Mouse (Mus musculus) liver, postnatal 0 days (tissue): ENCODE measurements at regions not wholly inside any gene's neighbourhood (a gene's known extent, or its start where the extent isn't known, plus 50 kb on each side); places are given as distances from the start of the nearest gene placed in this dataset.

Experiments used
- ATAC-seq: fragments of 200-750 bp; cut with Nextera tagmentation; 2 replicates; pipeline ENCODE4 v1.8.0; 2017; ENCODE audit warnings: mild to moderate bottlenecking, moderate library complexity
- DNase-seq: peaks from one replicate; pipeline ENCODE4 v3.0.0-alpha.2; 2016
- H3K27ac ChIP-seq: fragments of 300-500 bp; sonication (generic); 2 replicates; pipeline ENCODE4 v1.5.1; 2014; ENCODE audit warnings: antibody characterized with exemption, moderate library complexity, mild to moderate bottlenecking, low read depth
- H3K27me3 ChIP-seq: fragments of 300-500 bp; sonication (generic); 2 replicates; pipeline ENCODE4 v1.6.1; 2014; ENCODE audit warnings: low read length, control low read depth, mixed read lengths; ENCODE audit not compliant: insufficient read depth
- H3K36me3 ChIP-seq: fragments of 300-500 bp; sonication (generic); replicated peaks from 2 replicates; pipeline ENCODE4 v1.6.1; 2014; ENCODE audit warnings: mild to moderate bottlenecking, control low read depth, low read length, moderate library complexity, mixed read lengths; ENCODE audit not compliant: insufficient read depth
- H3K4me1 ChIP-seq: fragments of 300-500 bp; sonication (generic); 2 replicates; pipeline ENCODE4 v1.6.1; 2014; ENCODE audit warnings: antibody characterized with exemption, mild to moderate bottlenecking, control low read depth; ENCODE audit not compliant: insufficient read depth
- H3K4me2 ChIP-seq: fragments of 300-500 bp; sonication (generic); 2 replicates; pipeline ENCODE4 v1.6.1; 2014; ENCODE audit warnings: low read depth, mild to moderate bottlenecking, low read length, moderate library complexity, mixed read lengths
- H3K4me3 ChIP-seq: fragments of 300-500 bp; sonication (generic); 2 replicates; pipeline ENCODE4 v1.5.1; 2014; ENCODE audit warnings: low read depth, low read length
- H3K9ac ChIP-seq: fragments of 300-500 bp; sonication (generic); replicated peaks from 2 replicates; pipeline ENCODE4 v1.6.1; 2014; ENCODE audit warnings: mild to moderate bottlenecking, moderate library complexity
- H3K9me3 ChIP-seq: fragments of 300-500 bp; sonication (generic); 2 replicates; pipeline ENCODE4 v1.6.1; 2016; ENCODE audit warnings: mild to moderate bottlenecking, control low read depth, low read length, mixed read lengths
- CTCF ChIP-seq: sonication (generic); IDR thresholded peaks from 2 replicates; pipeline ENCODE4 v1.5.1; 2016; ENCODE audit warnings: antibody characterized with exemption, low read depth
- EP300 ChIP-seq: IDR thresholded peaks from 2 replicates; pipeline ENCODE4 v1.6.1; 2016; ENCODE audit warnings: antibody characterized with exemption, low read depth, mild to moderate bottlenecking
- WGBS: fragments of 180-500 bp; shearing (Covaris S2); extraction: QIAGEN DNeasy Blood & Tissue Kit; methylation state at CpG from one replicate; pipeline ENCODE4 v1.1.7; 2014; ENCODE audit not compliant: insufficient replicate concordance; 5-methylcytosine and 5-hydroxymethylcytosine counted together

GRCm38 (mm10) chr2:146672761-146673160 lies 160.6 kb upstream of the Ralgapa2 start:
- Histone ChIP-seq H3K4me3 (no peak overlapping the region), H3K9me3 (no peaks in the 10 kb centered on the region), H3K4me1 (no peaks in the 10 kb centered on the region), H3K36me3 (no peaks in the 10 kb centered on the region), H3K27ac (no peak overlapping the region), H3K9ac (no peak overlapping the region), H3K4me2 (no peak overlapping the region), H3K27me3 (no peaks in the 10 kb centered on the region)
- no peak for TF ChIP-seq CTCF
- no peak for TF ChIP-seq EP300
- DNase-seq: no peak
- ATAC-seq: no peak
- 58% methylated on average over 2 of the region's 2 CpGs for WGBS

GRCm38 (mm10) chr2:146681979-146682378 lies 169.8 kb upstream of the Ralgapa2 start:
- DNase-seq (no peak), ATAC-seq (no peak)
- WGBS: 60% methylated on average over 3 of the region's 3 CpGs
- no peaks in the 10 kb centered on the region for H3K27me3 ChIP-seq
- TF ChIP-seq EP300: no peak
- no peak for TF ChIP-seq CTCF
- no peak overlapping the region for H3K9ac ChIP-seq
- no peaks in the 10 kb centered on the region for H3K36me3 ChIP-seq
- H3K4me1 ChIP-seq: no peaks in the 10 kb centered on the region
- H3K27ac ChIP-seq: no peak overlapping the region
- H3K4me2 ChIP-seq: no peak overlapping the region
- no peak overlapping the region for H3K4me3 ChIP-seq
- H3K9me3 ChIP-seq: no peaks in the 10 kb centered on the region

- Histone ChIP-seq H3K4me2 (no peak overlapping the region), H3K9ac (no peak overlapping the region), H3K4me3 (no peak overlapping the region), H3K4me1 (no peaks in the 10 kb centered on the region), H3K27ac (no peak overlapping the region), H3K9me3 (no peaks in the 10 kb centered on the region), H3K27me3 (no peaks in the 10 kb centered on the region), H3K36me3 (no peaks in the 10 kb centered on the region)
- WGBS: 70% methylated on average over 5 of the region's 5 CpGs
- TF ChIP-seq EP300 (no peak), CTCF (no peak)
- no peak for DNase-seq
- ATAC-seq: no peak
Observed at GRCm38 (mm10) chr2:146685854-146686507, 169.7 kb upstream of the Kiz start.

- Histone ChIP-seq H3K36me3 (no peaks in the 10 kb centered on the region), H3K4me2 (no peak overlapping the region), H3K27ac (no peak overlapping the region), H3K9me3 (no peaks in the 10 kb centered on the region), H3K9ac (no peak overlapping the region), H3K4me3 (no peak overlapping the region), H3K4me1 (no peaks in the 10 kb centered on the region), H3K27me3 (no peaks in the 10 kb centered on the region)
- no peak for TF ChIP-seq EP300
- no peak for TF ChIP-seq CTCF
- DNase-seq (no peak), ATAC-seq (no peak)
- WGBS: 65% methylated on average over 7 of the region's 7 CpGs
Observed at GRCm38 (mm10) chr2:146688544-146688943, 167.1 kb upstream of the Kiz start.

- TF ChIP-seq EP300 (no peak), CTCF (no peak)
- no peak overlapping the region for H3K27ac ChIP-seq
- no peak overlapping the region for H3K9ac ChIP-seq
- H3K27me3 ChIP-seq: no peaks in the 10 kb centered on the region
- H3K9me3 ChIP-seq: no peaks in the 10 kb centered on the region
- H3K36me3 ChIP-seq: no peaks in the 10 kb centered on the region
- no peak overlapping the region for H3K4me2 ChIP-seq
- no peak overlapping the region for H3K4me3 ChIP-seq
- DNase-seq (no peak), ATAC-seq (no peak)
- H3K4me1 ChIP-seq: no peaks in the 10 kb centered on the region
- WGBS: 59% methylated on average over 2 of the region's 2 CpGs
Observed at GRCm38 (mm10) chr2:146693484-146693883, 162.2 kb upstream of the Kiz start.

- DNase-seq (no peak), ATAC-seq (no peak)
- H3K9ac ChIP-seq: no peak overlapping the region
- H3K9me3 ChIP-seq: no peaks in the 10 kb centered on the region
- H3K27ac ChIP-seq: no peak overlapping the region
- 57% methylated on average over 5 of the region's 5 CpGs for WGBS
- TF ChIP-seq EP300 (no peak), CTCF (no peak)
- no peak overlapping the region for H3K4me2 ChIP-seq
- H3K36me3 ChIP-seq: no peaks in the 10 kb centered on the region
- no peaks in the 10 kb centered on the region for H3K27me3 ChIP-seq
- H3K4me1 ChIP-seq: no peaks in the 10 kb centered on the region
- H3K4me3 ChIP-seq: no peak overlapping the region
Observed at GRCm38 (mm10) chr2:146694041-146694440, 161.6 kb upstream of the Kiz start.
